Mouse (Mus musculus): Measurements from ENCODE around the gene Pgc.

Gene Pgc

GRCm38 (mm10) chr17:47748791-47749553, 22.3 kb downstream of the Pgc start:
- DNase-seq (ENCODE audit: extremely low read depth, low read depth, low spot score) = no peak

GRCm38 (mm10) chr17:47749626-47750025, 23.0 kb downstream of the Pgc start:
- no peak for DNase-seq (ENCODE audit: extremely low read depth, low read depth, low spot score)

GRCm38 (mm10) chr17:47750101-47750500, 23.5 kb downstream of the Pgc start:
- peak; percentile 68 for DNase-seq (ENCODE audit: extremely low read depth, low read depth, low spot score)

GRCm38 (mm10) chr17:47751811-47752210, 25.2 kb downstream of the Pgc start:
- DNase-seq (ENCODE audit: extremely low read depth, low read depth, low spot score) = no peak

GRCm38 (mm10) chr17:47753130-47753775, 26.6 kb downstream of the Pgc start:
- no peak for DNase-seq (ENCODE audit: extremely low read depth, low read depth, low spot score)

GRCm38 (mm10) chr17:47754246-47754645, 27.6 kb downstream of the Pgc start:
- no peak for DNase-seq (ENCODE audit: extremely low read depth, low read depth, low spot score)

GRCm38 (mm10) chr17:47756366-47756765, 29.7 kb downstream of the Pgc start:
- DNase-seq (ENCODE audit: extremely low read depth, low read depth, low spot score) = no peak

GRCm38 (mm10) chr17:47757056-47757610, 30.5 kb downstream of the Pgc start:
- no peak for DNase-seq (ENCODE audit: extremely low read depth, low read depth, low spot score)

- no peak for DNase-seq (ENCODE audit: extremely low read depth, low read depth, low spot score)
Observed at GRCm38 (mm10) chr17:47759702-47760410, 33.2 kb downstream of the Pgc start.

GRCm38 (mm10) chr17:47762028-47762427, 35.4 kb downstream of the Pgc start:
- no peak for DNase-seq (ENCODE audit: extremely low read depth, low read depth, low spot score)

- DNase-seq (ENCODE audit: extremely low read depth, low read depth, low spot score) = no peak
Observed at GRCm38 (mm10) chr17:47762518-47763340, 36.1 kb downstream of the Pgc start.

- no peak for DNase-seq (ENCODE audit: extremely low read depth, low read depth, low spot score)
Observed at GRCm38 (mm10) chr17:47765986-47766385, 39.3 kb downstream of the Pgc start.

GRCm38 (mm10) chr17:47766407-47767043, 39.9 kb downstream of the Pgc start:
- DNase-seq (ENCODE audit: extremely low read depth, low read depth, low spot score) = no peak

GRCm38 (mm10) chr17:47767081-47767455, 40.4 kb downstream of the Pgc start:
- DNase-seq (ENCODE audit: extremely low read depth, low read depth, low spot score) = no peak

GRCm38 (mm10) chr17:47767456-47768141, 41.0 kb downstream of the Pgc start:
- DNase-seq (ENCODE audit: extremely low read depth, low read depth, low spot score) = no peak

- DNase-seq (ENCODE audit: extremely low read depth, low read depth, low spot score) = no peak
Observed at GRCm38 (mm10) chr17:47768707-47769276, 42.1 kb downstream of the Pgc start.

- DNase-seq (ENCODE audit: extremely low read depth, low read depth, low spot score) = no peak
Observed at GRCm38 (mm10) chr17:47769389-47770299, 43.0 kb downstream of the Pgc start.

- no peak for DNase-seq (ENCODE audit: extremely low read depth, low read depth, low spot score)
Observed at GRCm38 (mm10) chr17:47773604-47774003, 47.0 kb downstream of the Pgc start.
